Mouse (Mus musculus) lung, postnatal 0 days (tissue): Measurements from ENCODE around the gene Guk1. TPM values are rescaled to one million over a fixed set of nuclear protein-coding genes. Genes with fewer than 3 reads are reported as not detected.

Experiments
- ATAC-seq: fragments of 200-750 bp; cut with Nextera tagmentation; 2 replicates; pipeline ENCODE4 v1.8.0; 2017; ENCODE audit warnings: moderate library complexity
- DNase-seq: peaks from one replicate; pipeline ENCODE4 v3.0.0-alpha.2; 2016; ENCODE audit warnings: low spot score
- H3K27ac ChIP-seq: fragments of 300-500 bp; sonication (generic); 2 replicates; pipeline ENCODE4 v1.5.1; 2014; ENCODE audit warnings: antibody characterized with exemption, mild to moderate bottlenecking, low read length, mixed read lengths
- H3K27me3 ChIP-seq: fragments of 300-500 bp; sonication (generic); replicated peaks from 2 replicates; pipeline ENCODE4 v1.6.1; 2014; ENCODE audit warnings: low read length, mixed read lengths; ENCODE audit not compliant: insufficient read depth
- H3K36me3 ChIP-seq: fragments of 300-500 bp; sonication (generic); 2 replicates; pipeline ENCODE4 v1.6.1; 2014; ENCODE audit warnings: low read length, mixed read lengths; ENCODE audit not compliant: insufficient read depth
- H3K4me1 ChIP-seq: fragments of 300-500 bp; sonication (generic); 2 replicates; pipeline ENCODE4 v1.6.1; 2014; ENCODE audit warnings: antibody characterized with exemption, low read depth, low read length, mixed read lengths; ENCODE audit not compliant: insufficient read depth
- H3K4me2 ChIP-seq: fragments of 300-500 bp; sonication (generic); replicated peaks from 2 replicates; pipeline ENCODE4 v1.6.1; 2014; ENCODE audit warnings: low read depth, mild to moderate bottlenecking, low read length, moderate library complexity, mixed read lengths
- H3K4me3 ChIP-seq: fragments of 300-500 bp; sonication (generic); 2 replicates; pipeline ENCODE4 v1.5.1; 2014; ENCODE audit warnings: low read depth, low read length
- H3K9ac ChIP-seq: fragments of 300-500 bp; sonication (generic); replicated peaks from 2 replicates; pipeline ENCODE4 v1.6.1; 2014; ENCODE audit warnings: low read depth, mild to moderate bottlenecking
- H3K9me3 ChIP-seq: fragments of 300-500 bp; sonication (generic); 2 replicates; pipeline ENCODE4 v1.6.1; 2016; ENCODE audit warnings: low read length, mixed read lengths
- CTCF ChIP-seq: IDR thresholded peaks from 2 replicates; pipeline ENCODE4 v1.5.1; 2016; ENCODE audit warnings: antibody characterized with exemption, mild to moderate bottlenecking
- EP300 ChIP-seq: IDR thresholded peaks from 2 replicates; pipeline ENCODE4 v1.6.1; 2016; ENCODE audit warnings: antibody characterized with exemption, mild to moderate bottlenecking, control low read depth
- WGBS: fragments of 180-500 bp; shearing (Covaris S2); extraction: QIAGEN DNeasy Blood & Tissue Kit; methylation state at CpG from one replicate; pipeline ENCODE4 v1.1.7; 2014; 5-methylcytosine and 5-hydroxymethylcytosine counted together
- polyA plus RNA-seq: library from polyadenylated mRNA; unstranded; fragments of >200 nt; fragmentation: Nextera tagmentation; extraction: Ambion mirVana; gene quantifications from 2 replicates; pipeline ENCODE4 v1.2.1, GENCODE M21; 2015

The Guk1 gene
- polyA plus RNA-seq, 1 experiment from 2014 or later, result 168 TPM

- Histone ChIP-seq H3K4me3 (no peak overlapping the region), H3K36me3 (peaks cover 1% of the 10 kb centered on the region; the same call in 1 of the 2 replicates), H3K4me1 (peaks cover 57% of the 10 kb centered on the region), H3K4me2 (peak overlapping the region; percentile 11; the same call in 1 of the 2 replicates), H3K27me3 (no peaks in the 10 kb centered on the region), H3K9me3 (no peaks in the 10 kb centered on the region), H3K27ac (no peak overlapping the region), H3K9ac (no peak overlapping the region)
- ATAC-seq (no peak), DNase-seq (no peak)
- TF ChIP-seq CTCF (no peak), EP300 (no peak)
- 55% methylated on average over 3 of the region's 3 CpGs for WGBS
Observed at GRCm38 (mm10) chr11:59224025-59224424, 32.0 kb upstream of the Guk1 start.

DNA sequence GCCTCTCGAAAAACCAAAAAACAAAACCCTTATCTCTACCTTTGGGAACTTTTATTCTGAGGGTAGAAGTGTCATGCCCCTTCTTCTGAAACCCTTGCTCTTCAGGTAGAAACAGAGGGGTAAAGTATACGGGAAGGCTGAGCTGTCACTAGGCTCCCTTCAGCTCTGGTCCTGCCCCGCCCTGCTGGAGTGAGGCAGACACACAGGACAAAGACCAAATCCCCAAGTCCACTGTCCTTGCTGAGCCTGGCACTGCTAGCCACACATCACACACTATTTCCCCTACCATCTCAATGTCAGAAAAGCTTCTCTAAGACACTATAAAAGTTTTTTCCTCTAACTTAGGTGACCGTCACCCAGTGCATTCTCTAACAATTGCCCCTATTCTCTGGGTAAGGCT, 30.3 kb upstream of the Guk1 start:
- WGBS, result 70% methylated on average over 4 of the region's 4 CpGs
- DNase-seq (no peak), ATAC-seq (no peak)
- no peak overlapping the region for H3K4me2 ChIP-seq
- no peak for TF ChIP-seq CTCF
- TF ChIP-seq EP300, result no peak
- H3K9me3 ChIP-seq, result no peaks in the 10 kb centered on the region
- peaks cover 61% of the 10 kb centered on the region for H3K4me1 ChIP-seq
- peaks cover 3% of the 10 kb centered on the region; the same call in 1 of the 2 replicates for H3K36me3 ChIP-seq
- no peaks in the 10 kb centered on the region for H3K27me3 ChIP-seq
- no peak overlapping the region for H3K4me3 ChIP-seq
- no peak overlapping the region for H3K27ac ChIP-seq
- H3K9ac ChIP-seq, result no peak overlapping the region

GRCm38 (mm10) chr11:59221604-59222003, 29.6 kb upstream of the Guk1 start:
- H3K36me3 ChIP-seq, result peaks cover 3% of the 10 kb centered on the region; the same call in 1 of the 2 replicates
- DNase-seq (no peak), ATAC-seq (no peak)
- H3K4me2 ChIP-seq, result no peak overlapping the region
- no peaks in the 10 kb centered on the region for H3K27me3 ChIP-seq
- no peak overlapping the region for H3K9ac ChIP-seq
- no peaks in the 10 kb centered on the region for H3K9me3 ChIP-seq
- peak overlapping the region; percentile 40; the same call in 1 of the 2 replicates for H3K27ac ChIP-seq
- TF ChIP-seq CTCF (no peak), EP300 (no peak)
- peaks cover 59% of the 10 kb centered on the region for H3K4me1 ChIP-seq
- no peak overlapping the region for H3K4me3 ChIP-seq

- H3K4me3 ChIP-seq, result no peak overlapping the region
- TF ChIP-seq EP300, result no peak
- peak; percentile 76 for TF ChIP-seq CTCF
- peak overlapping the region; percentile 19; the same call in 1 of the 2 replicates for H3K4me2 ChIP-seq
- H3K9ac ChIP-seq, result no peak overlapping the region
- peaks cover 35% of the 10 kb centered on the region for H3K4me1 ChIP-seq
- DNase-seq (peak; percentile 45), ATAC-seq (no peak; the same call in 1 of the 2 replicates)
- H3K27me3 ChIP-seq, result no peaks in the 10 kb centered on the region
- peak overlapping the region; percentile 74 for H3K27ac ChIP-seq
- no peaks in the 10 kb centered on the region for H3K9me3 ChIP-seq
- H3K36me3 ChIP-seq, result peaks cover 3% of the 10 kb centered on the region; the same call in 1 of the 2 replicates
Observed at GRCm38 (mm10) chr11:59219064-59219463, 27.1 kb upstream of the Guk1 start.

DNA sequence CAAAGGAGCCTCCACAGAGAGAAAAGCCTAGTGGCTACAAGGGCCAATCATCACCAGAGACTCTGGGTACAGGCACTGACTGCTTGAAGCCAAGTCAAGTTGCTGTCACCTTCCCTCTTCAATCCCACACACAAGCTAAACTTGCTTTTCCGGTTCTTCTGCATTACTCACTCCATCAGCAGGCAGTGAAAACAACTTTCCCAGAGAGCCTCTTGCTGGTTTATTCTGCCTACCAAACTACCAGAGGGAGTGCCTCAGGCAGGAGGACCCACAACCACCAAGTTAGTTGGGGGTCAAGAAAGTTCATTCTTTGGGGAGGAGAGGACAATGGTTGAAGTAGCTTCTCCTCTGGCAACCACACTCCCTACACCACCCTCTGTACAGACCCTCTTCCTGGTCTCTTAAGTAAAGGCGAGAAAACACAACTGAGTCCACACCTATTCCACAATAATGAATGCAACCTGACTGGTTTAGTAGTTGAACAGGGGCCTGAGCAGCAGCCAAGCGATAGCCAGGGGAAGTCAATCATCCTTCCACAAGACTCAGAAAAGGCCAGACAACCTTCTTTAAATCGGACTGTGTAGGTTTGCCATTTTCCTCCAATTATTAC, 26.5 kb upstream of the Guk1 start:
- Histone ChIP-seq H3K9ac (no peak overlapping the region), H3K27me3 (no peaks in the 10 kb centered on the region), H3K4me3 (no peak overlapping the region), H3K9me3 (no peaks in the 10 kb centered on the region), H3K4me2 (peak overlapping the region; percentile 19; the same call in 1 of the 2 replicates), H3K36me3 (peaks cover 3% of the 10 kb centered on the region; the same call in 1 of the 2 replicates), H3K4me1 (peaks cover 31% of the 10 kb centered on the region), H3K27ac (peak overlapping the region; percentile 74)
- DNase-seq (peak; percentile 95), ATAC-seq (peak; percentile 93)
- 58% methylated on average over 4 of the region's 4 CpGs for WGBS
- peak; percentile 88 for TF ChIP-seq EP300
- TF ChIP-seq CTCF, result no peak

DNA sequence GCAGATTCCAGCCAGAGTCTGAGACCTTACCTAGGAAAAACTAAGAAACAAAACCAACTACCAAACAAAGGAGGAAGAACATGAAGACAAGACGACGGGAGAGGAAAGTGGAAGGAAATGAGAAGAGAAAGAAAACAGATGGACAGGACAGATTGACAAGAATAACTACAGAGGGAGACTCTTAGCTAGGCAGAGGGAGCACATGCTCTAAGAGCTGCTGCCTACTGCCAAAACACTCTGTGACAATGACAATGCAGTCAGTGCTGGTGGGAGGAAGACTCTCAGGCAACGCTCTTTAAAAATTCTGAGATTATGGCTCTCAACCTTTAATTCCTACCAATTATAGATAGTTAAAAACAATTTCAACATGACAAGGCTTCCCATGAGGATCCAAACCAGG, 24.9 kb upstream of the Guk1 start:
- Histone ChIP-seq H3K9me3 (no peaks in the 10 kb centered on the region), H3K27me3 (no peaks in the 10 kb centered on the region), H3K4me1 (peaks cover 20% of the 10 kb centered on the region), H3K9ac (no peak overlapping the region), H3K4me2 (no peak overlapping the region), H3K4me3 (no peak overlapping the region), H3K27ac (peak overlapping the region; percentile 74), H3K36me3 (peaks cover 3% of the 10 kb centered on the region; the same call in 1 of the 2 replicates)
- WGBS, result 59% methylated on average over 3 of the region's 3 CpGs
- ATAC-seq (no peak), DNase-seq (no peak)
- TF ChIP-seq CTCF (no peak), EP300 (no peak)
